Mouse (Mus musculus) right cerebral cortex, adult 18-20 months (tissue): ENCODE results near the gene Myh13.

Experiments
- DNase-seq: peaks from one replicate; pipeline ENCODE4 v3.0.0; 2022; ENCODE audit warnings: mixed read lengths

Gene Myh13

DNA sequence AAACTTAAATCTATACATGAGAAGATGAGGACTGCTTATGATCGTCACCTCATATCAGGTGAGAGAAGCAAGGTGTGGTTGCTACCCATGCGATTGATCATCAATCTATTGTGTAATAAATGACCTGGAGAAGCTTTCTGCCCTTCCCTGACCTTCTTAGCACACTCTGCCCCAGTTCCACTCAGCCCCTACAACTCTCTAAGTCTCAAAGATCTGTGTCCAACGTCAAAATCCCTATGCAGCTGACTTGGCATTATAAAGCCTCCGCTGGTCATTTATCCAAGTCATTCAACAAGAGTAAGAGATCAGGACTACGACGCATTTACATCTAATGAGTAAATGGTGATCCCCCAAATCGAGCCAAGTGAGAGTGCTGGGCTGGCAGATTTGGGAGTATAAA lies at the start of gene Myh13:
TSS of gene Myh13 (plus strand) at position 301 of the 400 bp plus-strand sequence.
- no peak for DNase-seq

DNA sequence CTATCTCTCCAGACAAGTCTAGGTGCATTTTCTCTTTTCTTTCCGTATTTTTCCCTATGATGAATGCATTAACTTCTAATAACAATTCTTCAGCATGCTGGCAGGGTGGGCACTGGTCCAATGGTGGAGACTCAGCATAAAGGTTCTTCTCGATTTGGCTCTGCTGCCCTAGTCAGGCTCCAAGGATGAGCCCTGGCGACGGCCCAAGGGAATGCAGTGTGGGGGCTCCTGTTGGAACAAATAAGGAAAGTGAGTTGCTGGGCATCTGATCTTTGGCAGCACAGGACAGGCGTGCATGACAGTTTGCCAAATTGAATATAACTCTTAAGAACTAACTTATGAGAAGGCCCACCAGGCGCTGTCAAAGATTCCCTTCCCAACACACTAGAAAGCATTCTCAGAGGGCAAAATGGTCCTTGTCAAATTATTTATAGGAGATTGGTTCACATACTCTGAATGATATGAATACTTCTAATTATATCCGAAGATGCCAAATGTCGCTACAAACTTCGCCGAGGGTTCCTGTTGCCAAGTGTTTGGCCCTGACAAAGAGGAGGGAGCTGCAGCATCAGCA lies 44.8 kb upstream of the Myh13 start, which contains the start of gene Myh8:
TSS of gene Myh8 (plus strand) at position 524 of the 574 bp plus-strand sequence.
- no peak for DNase-seq

DNA sequence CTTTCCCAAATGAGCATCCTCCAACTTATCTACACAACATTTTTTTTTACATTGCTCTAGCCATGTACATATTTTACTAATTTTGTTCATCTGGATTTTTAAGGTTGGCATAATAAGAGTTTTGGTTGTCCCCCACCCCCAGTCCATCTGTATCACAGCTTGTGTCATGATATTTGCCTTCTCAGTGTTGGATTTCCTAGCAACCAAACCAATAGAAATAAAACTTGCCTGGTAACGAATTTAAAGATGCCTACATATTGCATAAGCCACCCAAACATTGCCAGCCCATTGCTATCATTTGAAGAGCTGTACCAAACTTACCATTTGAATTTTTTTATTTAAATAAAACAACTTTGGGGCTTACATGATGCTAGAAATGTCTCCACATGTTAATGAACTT lies 28.0 kb upstream of the Myh13 start:
- peak; percentile 17 for DNase-seq

DNA sequence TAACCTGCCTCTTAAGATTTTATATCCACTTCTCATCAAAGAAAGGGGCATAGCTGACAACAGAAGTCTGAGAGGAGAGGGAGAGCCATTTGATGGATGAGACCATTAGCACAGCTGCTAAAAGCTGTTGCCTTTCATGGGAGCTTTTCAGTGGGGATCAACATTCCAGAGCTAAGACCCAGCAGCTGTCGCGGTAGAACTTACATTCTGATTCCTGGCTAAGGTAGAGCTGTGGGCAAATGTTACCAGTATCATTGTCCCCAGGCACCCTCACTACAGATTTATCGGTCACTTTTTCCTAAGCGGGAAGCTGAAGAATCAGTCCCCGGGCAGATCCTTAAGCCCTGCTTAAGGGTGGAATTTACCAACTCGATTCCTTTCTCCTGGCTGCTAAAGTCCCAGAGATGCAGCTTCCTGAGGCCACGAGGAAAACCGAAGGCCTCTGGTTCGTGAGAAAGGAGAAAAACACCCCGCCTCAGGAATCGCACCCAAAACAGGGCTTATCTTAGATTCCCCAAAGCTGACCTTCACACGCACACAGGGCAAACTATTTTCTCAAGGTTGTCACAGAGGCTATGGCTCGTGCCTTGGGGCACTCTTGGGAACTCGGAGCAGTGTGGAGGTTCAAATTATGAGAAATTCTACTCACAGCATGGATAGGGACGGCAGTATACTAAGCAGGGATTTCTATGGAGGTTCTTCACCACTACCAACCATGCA lies 7.6 kb upstream of the Myh13 start:
- DNase-seq = no peak

DNA sequence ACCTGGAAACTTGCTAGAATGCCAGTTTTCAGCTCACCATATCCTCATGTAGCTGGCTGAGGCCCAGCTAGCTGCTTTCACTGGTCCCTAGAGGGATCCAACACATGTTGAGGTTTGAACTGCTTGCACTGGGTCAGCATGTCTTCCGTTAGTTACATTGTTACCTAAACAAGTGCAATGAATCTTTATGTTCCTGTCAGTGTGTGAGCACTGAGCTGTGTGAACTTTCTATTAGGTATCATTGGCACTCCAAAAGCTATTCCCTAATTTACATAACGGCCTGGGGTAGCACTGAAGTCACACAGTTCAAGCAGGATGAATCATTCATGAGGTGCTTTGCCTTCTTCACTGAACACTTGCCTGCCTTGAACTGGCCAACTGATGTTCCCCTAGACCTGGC lies 5.1 kb downstream of the Myh13 start:
- DNase-seq = no peak

DNA sequence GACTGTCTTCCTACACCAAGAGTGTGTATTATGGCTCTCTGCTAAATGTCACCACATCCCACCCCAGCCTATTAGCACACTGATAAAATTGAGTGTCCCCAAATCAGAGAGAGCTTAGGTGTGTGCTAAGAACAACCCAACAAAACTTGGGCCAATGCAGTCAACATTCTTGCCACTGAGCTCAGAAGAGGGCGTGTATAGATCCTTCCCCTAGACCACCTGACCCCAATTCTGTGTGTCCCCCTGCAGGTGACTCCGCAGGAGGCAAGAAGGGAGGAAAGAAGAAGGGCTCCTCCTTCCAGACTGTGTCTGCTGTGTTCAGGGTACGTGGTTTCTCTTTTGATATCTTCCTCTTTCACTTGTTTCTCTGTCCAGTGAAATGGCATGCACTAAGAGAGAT lies 23.1 kb downstream of the Myh13 start:
- DNase-seq = no peak

DNA sequence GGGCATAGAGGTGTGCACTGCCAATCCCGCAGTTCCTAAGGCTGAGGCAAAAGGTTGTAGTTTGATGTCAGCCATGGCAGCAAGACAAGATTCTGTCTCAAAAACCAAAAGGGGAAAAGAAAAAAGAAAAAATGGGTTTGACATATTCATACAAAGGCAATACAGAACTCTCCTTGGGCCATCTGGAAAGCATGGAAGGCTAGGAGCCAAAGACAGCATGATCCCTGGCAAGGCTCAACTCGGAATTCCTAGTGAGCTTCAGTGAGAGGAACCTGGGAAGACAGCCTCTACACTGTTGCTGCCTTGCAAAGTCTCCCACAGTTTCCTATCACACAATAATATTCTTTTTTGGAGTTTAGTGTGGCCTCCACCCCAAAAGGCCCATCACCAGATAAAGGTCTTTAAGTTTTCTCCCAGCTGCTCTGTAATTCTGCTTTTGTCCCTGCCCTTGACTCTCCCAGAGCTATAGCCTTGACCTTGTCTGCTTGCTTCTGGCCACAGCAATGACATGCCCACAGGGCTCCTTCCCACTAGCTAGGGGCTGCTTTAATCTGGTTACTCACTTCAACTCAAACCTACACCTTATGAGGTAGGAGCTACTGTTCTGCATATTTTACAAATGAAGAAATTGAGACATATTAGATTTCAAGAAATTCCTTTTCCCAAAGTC lies 23.9 kb downstream of the Myh13 start:
- DNase-seq = no peak

DNA sequence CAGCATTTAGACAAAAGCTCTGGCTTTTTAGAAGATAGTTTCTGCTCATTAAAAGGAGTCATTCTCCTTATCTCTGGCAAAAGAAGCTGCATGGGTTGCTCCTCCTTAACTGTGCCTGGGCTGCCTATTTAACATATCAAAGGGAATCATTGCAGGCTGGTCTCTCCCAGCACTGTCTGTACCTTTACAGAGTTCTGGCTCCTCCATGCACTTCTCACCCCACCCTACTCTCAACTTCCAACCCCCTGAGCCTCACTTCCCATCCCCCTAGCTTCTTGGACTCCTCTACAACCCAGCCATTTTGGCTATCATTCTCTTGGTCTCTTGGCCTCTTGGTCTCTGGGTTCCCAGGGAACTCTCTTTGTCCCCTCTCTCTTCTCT lies 24.4 kb downstream of the Myh13 start:
- no peak for DNase-seq

DNA sequence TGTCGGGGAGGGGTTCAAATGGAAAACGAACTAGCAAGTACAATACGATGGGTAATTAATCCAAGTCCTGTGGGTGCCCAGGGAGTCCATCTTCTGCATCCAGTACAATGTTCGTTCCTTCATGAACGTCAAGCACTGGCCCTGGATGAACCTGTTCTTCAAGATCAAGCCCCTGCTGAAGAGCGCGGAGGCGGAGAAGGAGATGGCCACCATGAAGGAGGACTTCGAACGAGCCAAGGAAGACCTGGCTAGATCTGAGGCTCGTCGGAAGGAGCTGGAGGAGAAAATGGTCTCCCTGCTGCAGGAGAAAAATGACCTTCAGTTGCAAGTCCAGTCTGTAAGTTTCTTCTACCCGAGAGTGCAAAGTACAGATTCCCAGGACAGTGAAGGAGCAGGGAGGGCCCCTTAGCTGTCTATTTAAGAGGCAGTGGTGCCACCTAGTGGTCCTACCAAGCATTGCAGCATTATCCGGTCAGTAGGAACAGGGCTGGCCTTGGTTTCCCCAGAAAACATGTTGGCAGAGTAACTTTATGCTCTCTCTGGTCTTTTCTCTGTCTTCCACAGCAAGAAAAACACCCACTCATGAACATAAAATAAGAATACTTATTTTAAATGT lies 28.8 kb downstream of the Myh13 start:
- DNase-seq = peak; percentile 80

DNA sequence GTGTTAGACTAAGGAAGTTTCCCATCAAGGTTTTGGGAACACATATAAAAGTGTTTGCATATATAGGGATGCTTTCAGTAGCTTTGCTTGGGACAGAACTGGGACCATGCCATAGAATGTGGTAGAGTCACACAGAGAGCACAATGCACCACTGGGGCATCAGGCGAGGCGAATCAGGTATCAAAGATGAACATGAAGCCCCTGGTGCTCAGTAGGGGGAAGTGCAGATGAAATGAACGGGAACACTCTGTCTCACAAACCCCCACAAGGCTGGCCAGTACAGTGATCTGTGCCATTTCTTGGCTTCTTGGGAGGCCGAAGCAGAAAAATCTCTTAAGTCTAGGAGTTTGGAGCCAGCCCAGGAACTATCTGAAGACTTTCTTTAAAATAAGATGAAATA lies 31.6 kb downstream of the Myh13 start:
- no peak for DNase-seq

DNA sequence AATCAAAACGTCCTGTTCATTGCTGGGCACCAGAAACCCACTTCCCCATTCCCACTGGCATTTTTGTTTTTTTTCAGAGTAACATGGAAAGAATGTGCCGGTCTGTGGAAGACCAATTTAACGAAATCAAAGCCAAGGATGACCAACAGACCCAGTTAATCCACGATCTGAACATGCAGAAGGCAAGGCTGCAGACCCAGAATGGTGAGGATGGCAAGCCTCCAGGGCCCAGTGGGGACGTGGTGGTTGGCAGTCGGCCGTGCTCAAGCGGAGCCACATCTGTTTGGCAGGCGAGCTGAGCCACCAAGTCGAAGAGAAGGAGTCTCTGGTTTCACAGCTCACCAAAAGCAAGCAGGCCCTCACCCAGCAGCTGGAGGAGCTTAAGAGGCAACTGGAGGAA lies 36.6 kb downstream of the Myh13 start:
- DNase-seq = no peak

DNA sequence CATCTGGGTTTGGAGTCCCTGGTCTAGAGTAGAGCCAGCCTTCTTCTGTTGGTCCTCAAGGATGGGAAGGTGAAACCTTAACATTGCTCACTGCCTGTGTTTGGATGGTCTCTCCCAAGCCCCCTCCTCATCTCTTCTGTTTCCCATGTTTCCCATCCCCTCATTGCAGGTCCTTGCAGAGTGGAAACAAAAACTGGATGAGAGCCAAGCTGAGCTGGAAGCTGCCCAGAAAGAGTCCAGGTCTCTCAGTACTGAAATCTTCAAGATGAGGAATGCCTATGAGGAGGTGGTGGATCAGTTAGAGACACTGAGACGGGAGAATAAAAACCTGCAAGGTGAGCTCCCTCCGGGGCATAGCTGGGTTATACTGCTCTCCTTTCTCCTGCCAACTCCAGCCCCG lies 40.8 kb downstream of the Myh13 start:
- no peak for DNase-seq

DNA sequence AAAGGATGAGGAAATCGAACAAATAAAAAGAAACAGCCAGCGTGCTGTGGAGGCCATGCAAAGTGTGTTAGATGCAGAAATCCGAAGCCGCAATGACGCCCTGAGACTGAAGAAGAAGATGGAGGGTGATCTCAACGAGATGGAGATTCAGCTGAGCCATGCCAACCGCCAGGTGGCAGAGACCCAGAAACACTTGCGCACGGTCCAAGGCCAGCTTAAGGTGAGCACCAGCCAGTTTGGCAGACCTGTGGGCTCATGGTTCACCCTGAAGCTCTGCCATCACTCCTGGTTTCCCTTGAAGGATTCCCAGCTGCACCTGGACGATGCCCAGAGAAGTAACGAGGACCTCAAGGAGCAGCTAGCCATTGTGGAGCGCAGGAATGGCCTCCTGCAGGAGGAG lies 43.1 kb downstream of the Myh13 start:
- DNase-seq = no peak

DNA sequence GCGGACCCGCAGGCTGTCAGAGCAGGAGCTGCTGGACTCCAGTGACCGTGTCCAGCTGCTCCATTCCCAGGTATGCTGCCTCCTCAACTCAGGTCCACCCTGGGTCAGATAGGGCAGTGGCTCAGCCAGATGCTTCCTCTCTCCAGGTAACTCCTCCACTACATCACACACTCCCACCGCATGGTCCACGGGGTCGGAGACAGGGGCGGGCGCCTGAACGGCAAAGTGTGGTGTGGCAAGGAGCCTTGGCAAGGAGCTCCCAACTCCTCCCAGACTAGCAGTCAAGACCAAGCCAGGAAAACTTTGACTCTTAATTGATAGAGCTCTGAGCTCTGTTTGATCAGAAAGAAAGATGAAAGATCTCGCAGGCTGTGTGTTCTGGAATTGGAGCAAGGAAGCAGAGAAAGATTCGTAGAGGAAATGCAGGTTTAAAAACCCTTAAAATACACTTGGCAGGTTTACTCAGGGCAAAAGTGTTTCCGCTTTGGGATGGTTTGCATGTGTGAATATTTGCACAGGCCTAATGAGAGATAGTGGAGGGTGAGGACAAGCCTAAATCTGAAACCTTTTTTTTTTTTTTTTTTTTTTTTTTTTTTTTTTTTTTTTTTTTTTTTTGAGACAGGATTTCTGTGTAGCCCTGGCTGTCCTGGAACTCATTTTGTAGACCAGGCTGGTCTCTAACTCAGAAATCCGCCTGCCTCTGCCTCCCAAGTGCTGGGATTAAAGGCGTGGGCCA lies 43.7 kb downstream of the Myh13 start:
- no peak for DNase-seq

DNA sequence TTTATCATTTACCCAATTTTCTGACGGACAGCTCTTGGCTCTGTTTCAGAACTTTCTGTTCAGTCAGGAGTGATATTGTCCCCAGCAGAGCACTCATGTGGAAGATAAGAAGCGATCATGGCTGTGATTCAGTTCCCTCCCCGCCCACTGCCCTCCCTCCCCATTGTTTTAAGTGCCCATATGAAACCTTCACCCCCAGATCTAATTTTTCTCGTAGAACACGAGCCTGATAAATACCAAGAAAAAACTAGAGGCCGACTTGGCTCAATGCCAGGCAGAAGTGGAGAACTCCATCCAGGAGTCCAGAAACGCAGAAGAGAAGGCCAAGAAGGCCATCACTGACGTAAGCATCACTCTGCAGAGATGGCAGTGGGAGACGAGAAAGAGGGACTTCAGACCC lies 45.5 kb downstream of the Myh13 start:
- no peak for DNase-seq

DNA sequence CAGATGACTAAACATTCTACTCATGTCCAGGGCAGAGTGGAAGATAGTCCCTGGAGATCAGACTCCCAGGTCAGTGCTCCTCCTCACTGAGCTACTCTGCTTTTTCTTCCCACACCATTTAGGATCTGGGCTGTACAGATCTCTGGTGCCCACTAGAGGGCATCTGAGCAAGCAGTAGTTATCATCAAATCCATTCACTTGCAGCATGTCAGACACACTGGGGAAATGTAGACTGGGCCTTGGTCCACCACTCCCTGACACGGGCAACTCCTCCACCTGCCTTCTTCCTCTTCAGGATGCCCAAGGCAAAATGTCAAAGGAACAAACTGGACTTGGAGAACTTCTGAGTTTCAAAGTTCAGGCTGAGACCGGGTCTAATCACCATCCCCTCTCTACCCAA lies 51.9 kb downstream of the Myh13 start:
- DNase-seq = peak; percentile 39

DNA sequence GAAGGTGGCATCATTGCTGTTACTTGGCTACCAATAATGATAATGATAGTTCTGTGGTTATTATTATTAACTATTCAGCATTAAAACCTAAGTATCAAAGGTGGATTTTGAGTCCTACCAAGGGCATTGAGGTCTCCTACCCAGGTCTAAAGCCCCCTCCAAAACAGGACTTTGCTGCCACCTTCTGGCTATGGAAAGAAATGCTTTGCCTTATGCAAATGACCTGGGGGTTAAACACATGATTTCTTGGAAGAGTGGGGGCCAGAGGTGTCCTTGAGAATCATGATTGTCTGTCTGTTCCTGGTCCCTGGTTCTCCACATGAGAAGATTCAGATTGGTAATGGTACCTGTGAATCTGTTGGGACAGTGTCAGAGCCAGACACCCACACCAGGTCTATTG lies 54.9 kb downstream of the Myh13 start:
- no peak for DNase-seq

DNA sequence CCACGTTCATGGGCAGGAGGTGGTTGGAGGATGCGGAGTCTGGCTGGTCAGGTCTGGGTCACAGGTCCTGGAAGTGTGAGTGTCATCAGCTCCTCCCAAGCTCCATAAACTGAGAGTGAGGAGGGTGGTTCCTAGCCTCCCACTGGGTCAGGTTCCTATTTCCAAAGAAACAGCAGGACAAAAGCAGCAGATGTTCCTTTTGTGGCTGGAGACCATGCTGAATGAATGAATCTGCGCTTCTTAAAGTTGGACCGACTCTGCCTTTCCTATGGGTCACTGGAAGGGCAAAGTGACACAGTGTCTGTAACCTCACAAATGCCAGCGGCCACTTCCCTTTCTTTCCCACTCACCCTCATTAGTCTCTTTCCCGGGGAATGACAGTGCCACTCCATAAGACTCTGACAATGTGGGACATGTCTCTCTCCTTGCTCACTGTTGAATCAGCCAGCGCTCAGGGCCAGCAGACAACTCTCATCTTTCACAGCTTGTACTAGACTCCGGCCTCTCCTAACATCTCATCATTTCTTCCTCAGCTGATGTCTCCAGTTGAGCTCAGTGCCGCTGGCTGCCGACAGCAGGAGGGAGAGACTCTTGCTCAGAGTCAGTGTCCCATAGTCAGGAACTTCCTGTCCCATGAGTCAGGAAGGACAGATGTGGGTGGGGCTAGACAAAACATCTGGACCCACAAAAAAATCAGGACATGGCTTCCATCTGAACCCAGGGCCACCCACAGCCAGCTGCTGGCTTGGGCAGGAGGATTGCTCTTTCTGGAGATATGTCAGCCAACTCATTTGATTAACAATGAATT lies 58.4 kb downstream of the Myh13 start:
- no peak for DNase-seq

DNA sequence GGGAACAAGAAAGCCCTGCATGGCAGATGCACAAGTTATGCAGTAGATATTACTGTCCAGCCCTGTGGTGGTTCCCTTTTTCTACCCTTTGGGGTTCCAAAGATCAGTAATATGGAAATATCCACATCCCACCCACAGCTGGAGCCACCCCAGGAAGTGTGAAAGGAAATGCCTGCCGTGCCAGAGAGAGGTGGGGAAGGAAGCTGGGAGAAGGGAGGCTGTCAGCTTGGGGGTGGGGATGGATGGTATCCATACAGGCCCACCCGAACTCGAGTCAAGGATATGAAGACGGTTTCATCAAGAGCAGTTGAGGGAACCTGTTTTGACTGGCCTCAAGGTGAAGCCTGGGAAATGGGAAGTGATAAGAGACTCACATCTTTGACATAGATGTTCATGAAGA lies 60.4 kb downstream of the Myh13 start:
- no peak for DNase-seq

DNA sequence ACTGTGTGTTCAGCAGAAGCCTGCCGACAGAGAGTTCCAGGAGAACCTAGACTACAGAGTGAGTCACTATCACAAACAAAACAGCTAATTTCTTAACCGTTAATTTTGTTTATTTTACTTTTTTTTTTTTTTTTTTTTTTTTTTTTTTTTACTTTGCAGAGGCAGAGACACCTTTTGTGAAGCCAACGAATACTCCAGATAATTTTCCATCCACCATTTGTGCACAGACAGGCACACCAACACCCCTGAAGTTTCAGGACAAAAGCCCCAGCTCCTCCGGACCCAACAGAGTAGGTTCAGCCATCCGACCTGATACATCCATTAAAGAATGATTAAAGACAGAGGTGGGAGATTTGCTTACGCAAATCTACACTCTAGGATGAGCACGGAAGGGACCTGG lies 63.2 kb downstream of the Myh13 start:
- DNase-seq = no peak

DNA sequence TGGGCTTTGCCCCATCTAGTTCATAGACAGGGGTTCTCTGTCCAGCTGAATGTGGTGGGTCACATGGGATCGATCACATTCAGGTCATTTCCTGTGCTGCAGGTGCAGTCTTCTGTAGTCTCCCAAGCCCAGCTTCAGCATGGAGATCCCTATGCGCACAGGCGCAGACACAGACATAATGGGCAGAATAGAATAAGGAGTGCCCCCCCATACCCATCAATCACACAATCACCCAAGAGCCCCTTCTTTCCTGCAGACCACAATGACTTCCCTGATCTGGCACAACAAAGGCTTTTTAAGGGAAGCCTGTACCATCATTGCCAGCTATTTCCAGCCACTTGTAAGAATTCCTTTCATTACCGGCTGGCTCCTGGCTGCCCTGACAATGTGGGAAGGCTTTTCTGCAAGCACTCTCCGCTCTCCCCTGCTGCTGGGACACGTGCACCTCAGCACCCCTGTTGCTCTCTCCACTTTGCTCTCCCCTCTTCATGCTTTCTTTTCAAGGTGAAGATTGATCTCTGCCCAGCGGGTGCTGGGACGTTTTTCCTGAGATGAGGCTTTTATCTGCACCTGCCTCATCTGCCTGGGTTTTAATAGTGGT lies 65.5 kb downstream of the Myh13 start:
- DNase-seq = no peak
